Mouse (Mus musculus) liver, postnatal 0 days (tissue): ENCODE measurements around the gene Gm7029. TPM values are rescaled to one million over a fixed set of nuclear protein-coding genes. Genes with fewer than 3 reads are reported as not detected.

ENCODE experiments used
- ATAC-seq: fragments of 200-750 bp; cut with Nextera tagmentation; 2 replicates; pipeline ENCODE4 v1.8.0; 2017; ENCODE audit warnings: mild to moderate bottlenecking, moderate library complexity
- DNase-seq: peaks from one replicate; pipeline ENCODE4 v3.0.0-alpha.2; 2016
- H3K27ac ChIP-seq: fragments of 300-500 bp; sonication (generic); 2 replicates; pipeline ENCODE4 v1.5.1; 2014; ENCODE audit warnings: antibody characterized with exemption, moderate library complexity, mild to moderate bottlenecking, low read depth
- H3K27me3 ChIP-seq: fragments of 300-500 bp; sonication (generic); 2 replicates; pipeline ENCODE4 v1.6.1; 2014; ENCODE audit warnings: low read length, control low read depth, mixed read lengths; ENCODE audit not compliant: insufficient read depth
- H3K36me3 ChIP-seq: fragments of 300-500 bp; sonication (generic); replicated peaks from 2 replicates; pipeline ENCODE4 v1.6.1; 2014; ENCODE audit warnings: mild to moderate bottlenecking, control low read depth, low read length, moderate library complexity, mixed read lengths; ENCODE audit not compliant: insufficient read depth
- H3K4me1 ChIP-seq: fragments of 300-500 bp; sonication (generic); 2 replicates; pipeline ENCODE4 v1.6.1; 2014; ENCODE audit warnings: antibody characterized with exemption, mild to moderate bottlenecking, control low read depth; ENCODE audit not compliant: insufficient read depth
- H3K4me2 ChIP-seq: fragments of 300-500 bp; sonication (generic); 2 replicates; pipeline ENCODE4 v1.6.1; 2014; ENCODE audit warnings: low read depth, mild to moderate bottlenecking, low read length, moderate library complexity, mixed read lengths
- H3K4me3 ChIP-seq: fragments of 300-500 bp; sonication (generic); 2 replicates; pipeline ENCODE4 v1.5.1; 2014; ENCODE audit warnings: low read depth, low read length
- H3K9ac ChIP-seq: fragments of 300-500 bp; sonication (generic); replicated peaks from 2 replicates; pipeline ENCODE4 v1.6.1; 2014; ENCODE audit warnings: mild to moderate bottlenecking, moderate library complexity
- H3K9me3 ChIP-seq: fragments of 300-500 bp; sonication (generic); 2 replicates; pipeline ENCODE4 v1.6.1; 2016; ENCODE audit warnings: mild to moderate bottlenecking, control low read depth, low read length, mixed read lengths
- CTCF ChIP-seq: sonication (generic); IDR thresholded peaks from 2 replicates; pipeline ENCODE4 v1.5.1; 2016; ENCODE audit warnings: antibody characterized with exemption, low read depth
- EP300 ChIP-seq: IDR thresholded peaks from 2 replicates; pipeline ENCODE4 v1.6.1; 2016; ENCODE audit warnings: antibody characterized with exemption, low read depth, mild to moderate bottlenecking
- WGBS: fragments of 180-500 bp; shearing (Covaris S2); extraction: QIAGEN DNeasy Blood & Tissue Kit; methylation state at CpG from one replicate; pipeline ENCODE4 v1.1.7; 2014; ENCODE audit not compliant: insufficient replicate concordance; 5-methylcytosine and 5-hydroxymethylcytosine counted together
- polyA plus RNA-seq: library from polyadenylated mRNA; unstranded; fragments of >200 nt; fragmentation: Nextera tagmentation; extraction: Ambion mirVana; gene quantifications from 2 replicates; pipeline ENCODE4 v1.2.1, GENCODE M21; 2015

Gm7029 gene
- polyA plus RNA-seq, 1 experiment from 2014 or later, result not detected

GRCm38 (mm10) chr17:33908331-33909076 is 34.9 kb downstream of the Gm7029 start:
- peaks cover 23% of the 10 kb centered on the region for H3K36me3 ChIP-seq
- peak overlapping the region; percentile 100 for H3K27ac ChIP-seq
- H3K4me1 ChIP-seq, result peaks cover 26% of the 10 kb centered on the region
- no peaks in the 10 kb centered on the region for H3K9me3 ChIP-seq
- H3K4me2 ChIP-seq, result peak overlapping the region; percentile 97
- peak overlapping the region; percentile 63 for H3K9ac ChIP-seq
- DNase-seq (peak; percentile 53), ATAC-seq (peak; percentile 48)
- H3K4me3 ChIP-seq, result peak overlapping the region; percentile 88
- TF ChIP-seq EP300 (no peak), CTCF (no peak)
- under 1% methylated on average over 42 of the region's 44 CpGs for WGBS
- H3K27me3 ChIP-seq, result no peaks in the 10 kb centered on the region

- peak; percentile 2; the same call in 1 of the 2 replicates for TF ChIP-seq CTCF
- peak; percentile 21; the same call in 1 of the 2 replicates for TF ChIP-seq EP300
- Histone ChIP-seq H3K27me3 (no peaks in the 10 kb centered on the region), H3K27ac (peak within 1 kb of the TSS; percentile 100), H3K4me2 (peak within 1 kb of the TSS; percentile 97), H3K9me3 (no peaks in the 10 kb centered on the region), H3K36me3 (peaks cover 30% of the 10 kb centered on the region), H3K9ac (peak within 1 kb of the TSS; percentile 95), H3K4me1 (peaks cover 24% of the 10 kb centered on the region), H3K4me3 (peak within 1 kb of the TSS; percentile 88)
- DNase-seq (peak; percentile 99), ATAC-seq (peak; percentile 95)
- WGBS, result under 1% methylated on average over 68 of the region's 68 CpGs
Measured at GRCm38 (mm10) chr17:33909077-33909868, 35.6 kb downstream of the Gm7029 start, which contains the start of gene Daxx. Gene Daxx (plus strand): TSS chr17:33909414.

- H3K9ac ChIP-seq, result peak overlapping the region; percentile 95
- WGBS, result 2% methylated on average over 14 of the region's 14 CpGs
- peak overlapping the region; percentile 97 for H3K4me2 ChIP-seq
- H3K27ac ChIP-seq, result peak overlapping the region; percentile 100
- peak overlapping the region; percentile 88 for H3K4me3 ChIP-seq
- H3K4me1 ChIP-seq, result peaks cover 25% of the 10 kb centered on the region
- DNase-seq (peak; percentile 70), ATAC-seq (peak; percentile 13)
- TF ChIP-seq EP300, result no peak
- H3K9me3 ChIP-seq, result no peaks in the 10 kb centered on the region
- no peaks in the 10 kb centered on the region for H3K27me3 ChIP-seq
- H3K36me3 ChIP-seq, result peaks cover 34% of the 10 kb centered on the region
Measured at GRCm38 (mm10) chr17:33909869-33910250, 36.2 kb downstream of the Gm7029 start.

GRCm38 (mm10) chr17:33910346-33911051 is 36.9 kb downstream of the Gm7029 start:
- Histone ChIP-seq H3K27me3 (no peaks in the 10 kb centered on the region), H3K9me3 (no peaks in the 10 kb centered on the region), H3K4me3 (peak overlapping the region; percentile 88), H3K4me1 (peaks cover 29% of the 10 kb centered on the region), H3K27ac (peak overlapping the region; percentile 100), H3K4me2 (peak overlapping the region; percentile 97), H3K9ac (peak overlapping the region; percentile 95), H3K36me3 (peaks cover 38% of the 10 kb centered on the region)
- 47% methylated on average over 11 of the region's 11 CpGs for WGBS
- ATAC-seq, result no peak
- peak; percentile 55 for TF ChIP-seq CTCF
- no peak for TF ChIP-seq EP300
- DNase-seq, result no peak

GRCm38 (mm10) chr17:33911052-33911812 is 37.6 kb downstream of the Gm7029 start:
- DNase-seq (no peak), ATAC-seq (no peak)
- H3K4me1 ChIP-seq, result peaks cover 29% of the 10 kb centered on the region
- peak overlapping the region; percentile 97; the same call in 1 of the 2 replicates for H3K4me2 ChIP-seq
- H3K9me3 ChIP-seq, result no peaks in the 10 kb centered on the region
- H3K27ac ChIP-seq, result no peak overlapping the region
- H3K9ac ChIP-seq, result no peak overlapping the region
- no peak overlapping the region for H3K4me3 ChIP-seq
- H3K36me3 ChIP-seq, result peaks cover 38% of the 10 kb centered on the region
- TF ChIP-seq EP300 (no peak), CTCF (no peak)
- WGBS, result 89% methylated on average over 31 of the region's 31 CpGs
- H3K27me3 ChIP-seq, result no peaks in the 10 kb centered on the region
